Mouse (Mus musculus): ENCODE results near the gene Gm7030. TPM values are rescaled to one million over a fixed set of nuclear protein-coding genes. Genes with fewer than 3 reads are reported as not detected.
"Not testable (repeated sequence)": the region's sequence is repeated elsewhere in the genome, so short reads cannot be mapped to it uniquely, and the experiment has no call there.

Gm7030 gene
- under 1 TPM in 1 of 4 experiments, not detected in 3; 0.57 TPM for total RNA-seq (2022)

DNA sequence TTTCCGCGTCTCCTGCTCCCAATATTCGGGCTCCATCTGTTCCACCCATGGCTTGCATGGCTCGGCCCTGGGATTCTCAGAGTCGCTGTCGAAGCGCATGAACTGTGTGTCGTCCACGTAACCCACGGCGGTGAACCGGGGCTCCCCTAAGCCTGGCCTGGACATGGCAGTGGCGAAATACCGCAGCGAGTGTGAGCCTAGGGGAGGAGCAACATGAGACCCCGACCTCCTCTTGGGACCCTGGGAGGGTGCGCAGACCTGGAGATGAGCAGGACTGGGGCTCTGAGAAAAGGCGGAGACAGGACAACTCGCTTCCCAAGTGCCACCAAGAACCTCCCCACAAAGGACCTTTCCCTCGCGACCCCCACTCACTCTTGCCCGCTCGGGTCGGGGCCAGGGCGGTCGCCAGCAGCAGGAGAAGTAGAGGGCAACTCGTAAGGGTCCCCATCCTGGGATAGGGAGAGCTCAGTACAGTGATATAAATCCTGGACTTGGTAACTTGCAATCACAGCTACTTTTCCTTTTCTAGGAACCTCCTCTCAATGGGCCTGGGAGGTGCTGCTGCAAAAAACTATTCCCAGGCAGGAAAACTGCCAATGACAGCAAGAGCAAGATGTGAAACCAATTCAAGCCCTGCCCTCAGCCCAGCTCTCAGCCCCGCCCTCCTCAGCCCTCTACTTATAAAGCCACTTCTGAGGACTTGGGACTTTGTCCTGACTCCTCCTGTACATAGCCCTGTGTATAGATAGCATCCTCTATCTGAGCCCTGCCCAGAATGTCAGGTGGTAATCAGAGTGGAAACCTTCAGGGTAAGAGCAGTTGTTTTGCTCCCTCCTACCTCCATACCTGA lies at the start of gene Gm7030:
Gm7030 (minus strand) TSS at position 458 of the 850 bp plus-strand sequence.
- DNase-seq (ENCODE audit: low spot score in 2 of 2), result not testable (repeated sequence)

DNA sequence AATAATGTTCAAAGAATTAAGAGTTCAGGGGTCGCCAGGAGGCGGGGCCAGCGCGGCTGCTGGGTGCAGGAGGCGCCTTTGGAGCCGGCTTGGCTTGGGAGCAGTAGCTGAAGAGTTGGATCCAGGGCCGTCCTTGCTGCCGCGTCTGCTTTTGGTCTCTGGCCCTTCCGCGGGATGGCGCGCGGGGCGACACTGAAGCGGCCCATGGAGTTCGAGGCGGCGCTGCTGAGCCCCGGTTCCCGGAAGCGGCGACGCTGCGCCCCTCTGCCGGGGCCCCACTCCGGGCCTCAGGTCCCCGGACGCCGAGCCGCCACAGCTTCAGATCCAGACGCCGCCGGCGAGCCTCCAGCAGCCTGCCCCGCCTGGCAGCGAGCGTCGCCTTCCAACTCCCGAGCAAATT lies 49.7 kb upstream of the Gm7030 start:
- DNase-seq (ENCODE audit: low spot score in 2 of 2), result not testable (repeated sequence)

DNA sequence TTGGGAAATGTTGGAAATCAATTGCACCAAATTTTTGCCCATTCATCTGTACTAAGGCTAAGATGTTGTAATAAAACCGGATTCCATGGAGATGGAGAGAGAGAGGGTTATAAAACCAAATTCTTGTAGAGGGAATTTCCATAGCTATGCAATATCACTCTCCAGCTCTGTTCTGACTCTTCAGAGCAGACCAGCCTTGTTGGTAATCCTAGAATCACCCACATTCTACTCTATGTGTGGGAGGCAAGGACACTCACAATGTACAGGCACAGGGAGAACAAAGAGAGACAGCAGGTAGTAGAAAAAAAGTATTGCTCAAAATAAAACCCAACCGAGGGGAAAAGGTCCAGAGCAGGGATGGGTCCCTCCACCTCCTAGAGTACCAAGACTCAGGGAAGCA lies 46.9 kb upstream of the Gm7030 start:
- not testable (repeated sequence) for DNase-seq (ENCODE audit: low spot score in 2 of 2)

DNA sequence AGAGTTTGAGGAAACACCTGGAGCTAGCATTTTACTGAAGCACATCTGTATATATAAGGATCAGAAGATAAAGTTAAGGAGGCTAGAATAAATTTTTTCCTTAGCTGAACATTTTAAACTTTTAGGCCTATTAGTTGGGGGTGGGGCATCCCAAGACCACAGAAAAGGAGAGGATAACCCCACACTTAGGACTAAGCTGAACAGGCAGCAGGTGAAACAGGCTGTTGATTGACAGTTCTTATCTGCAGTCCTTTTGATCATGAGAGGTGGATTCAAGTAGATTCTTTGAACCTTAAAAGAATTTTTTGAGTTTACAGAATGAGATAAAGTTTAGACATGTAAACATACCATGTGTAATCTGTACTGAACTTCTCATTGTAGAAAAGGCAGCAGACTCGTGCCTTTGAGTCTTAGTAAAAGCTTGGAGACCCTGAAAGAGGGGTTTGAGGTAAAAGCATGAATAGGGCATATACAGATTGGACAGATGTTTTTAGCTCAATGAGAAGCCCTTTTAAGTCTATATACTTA lies 41.1 kb upstream of the Gm7030 start:
- DNase-seq (ENCODE audit: low spot score in 2 of 2), result no peak

DNA sequence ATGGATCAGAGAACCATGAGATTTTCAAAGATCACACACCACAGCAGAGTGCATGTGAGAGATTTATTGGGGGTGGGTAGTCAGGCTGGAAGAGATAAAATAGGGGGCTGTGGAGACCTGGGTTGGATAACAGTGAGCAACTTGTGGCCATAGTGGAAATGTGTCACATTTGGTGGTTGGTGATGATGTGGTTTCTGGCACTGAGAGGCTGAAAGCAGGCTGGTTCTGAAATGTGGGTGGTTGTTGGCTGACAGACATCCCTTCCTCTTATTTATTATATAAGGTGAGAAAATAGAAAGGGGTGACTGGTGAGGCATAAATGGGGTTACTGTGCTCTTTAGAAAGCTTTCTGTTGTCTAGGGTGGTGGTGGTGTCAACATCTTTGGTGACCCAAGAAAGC lies 40.5 kb upstream of the Gm7030 start:
- no peak for DNase-seq (ENCODE audit: low spot score in 2 of 2)

DNA sequence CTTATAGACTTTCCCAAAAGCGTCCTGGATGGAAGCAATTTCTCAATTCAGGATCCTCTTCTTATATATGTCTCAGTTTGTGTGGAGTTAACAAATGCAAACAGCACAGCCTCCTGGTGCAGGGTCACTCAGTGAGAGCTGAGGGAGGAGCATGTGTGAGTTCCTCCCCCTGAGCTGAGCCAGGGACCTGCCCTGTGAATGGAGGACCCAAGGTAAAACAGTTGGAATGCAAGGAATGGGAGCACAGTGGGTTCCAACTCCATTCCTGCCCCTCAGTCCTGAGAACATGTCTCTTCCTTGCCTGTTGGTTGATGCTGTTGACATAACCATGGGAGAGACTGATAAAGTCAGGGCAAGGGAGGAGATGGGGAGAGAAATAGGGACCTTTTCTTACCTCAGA lies 39.9 kb upstream of the Gm7030 start:
- DNase-seq (ENCODE audit: low spot score in 2 of 2), result not testable (repeated sequence)

DNA sequence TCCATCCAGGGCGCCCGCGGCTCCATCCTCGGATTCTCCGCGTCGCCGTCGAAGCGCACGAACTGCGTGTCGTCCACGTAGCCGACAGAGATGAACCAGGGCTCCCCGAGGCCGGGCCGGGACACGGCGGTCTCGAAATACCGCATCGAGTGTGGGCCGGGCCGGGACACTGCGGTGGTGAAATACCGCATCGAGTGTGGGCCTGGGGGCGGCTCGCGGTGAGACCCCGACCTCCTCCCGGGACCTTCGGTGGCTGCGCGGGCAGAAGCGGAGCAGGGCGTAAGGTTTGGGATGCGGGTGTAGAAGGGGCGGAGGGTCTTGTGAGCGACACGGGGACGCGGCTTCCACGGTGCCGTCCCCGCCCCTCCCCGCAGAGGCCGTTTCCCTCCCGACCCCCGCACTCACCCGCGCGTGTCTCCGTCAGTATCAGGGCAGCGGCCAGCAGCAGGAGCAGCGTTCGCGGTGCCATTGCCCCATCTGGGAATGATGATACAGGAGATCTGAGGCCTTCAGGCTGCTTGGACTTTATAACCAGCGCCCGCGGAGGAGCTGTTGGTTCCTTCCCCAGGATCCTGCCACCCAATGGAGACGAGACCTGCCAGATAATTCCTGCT lies 38.9 kb upstream of the Gm7030 start, which contains the start of gene Gm8909:
Gm8909 (minus strand) TSS at position 499 of the 614 bp plus-strand sequence.
- no peak for DNase-seq (ENCODE audit: low spot score in 2 of 2)

DNA sequence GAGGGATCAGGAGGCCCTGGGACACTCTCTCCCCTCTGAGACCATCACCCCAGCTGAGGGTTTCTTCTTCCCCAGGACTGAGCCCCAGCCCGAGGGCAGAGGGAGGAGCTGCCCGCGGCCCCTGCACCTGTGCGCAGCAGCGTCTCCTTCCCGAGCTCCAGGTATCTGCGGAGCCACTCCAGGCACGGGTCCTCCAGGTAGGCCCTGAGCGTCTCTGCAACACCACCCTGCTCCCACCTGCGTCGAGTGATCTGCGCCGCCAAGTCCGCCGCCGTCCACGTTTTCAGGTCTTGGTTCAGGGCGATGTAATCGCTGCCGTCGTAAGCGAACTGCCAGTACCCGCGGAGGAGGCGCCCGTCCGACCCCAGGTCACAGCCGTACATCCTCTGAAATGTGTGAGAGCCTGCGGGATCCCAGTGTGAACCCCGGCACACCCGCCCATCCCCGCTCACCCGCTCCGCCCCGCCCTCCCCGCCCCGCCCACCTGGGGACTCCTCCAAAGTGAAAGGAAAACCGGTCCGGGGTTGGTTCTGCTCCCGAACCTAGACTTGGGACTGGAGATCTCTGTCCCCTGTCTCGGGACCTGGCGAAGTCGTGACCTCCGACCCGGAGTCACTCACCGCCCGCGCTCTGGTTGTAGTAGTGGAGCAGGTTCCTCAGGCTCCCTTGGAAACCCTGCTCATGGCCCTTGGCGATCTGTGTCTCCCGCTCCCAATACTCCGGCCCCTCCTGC lies 38.2 kb upstream of the Gm7030 start:
- DNase-seq (ENCODE audit: low spot score in 2 of 2), result no peak

DNA sequence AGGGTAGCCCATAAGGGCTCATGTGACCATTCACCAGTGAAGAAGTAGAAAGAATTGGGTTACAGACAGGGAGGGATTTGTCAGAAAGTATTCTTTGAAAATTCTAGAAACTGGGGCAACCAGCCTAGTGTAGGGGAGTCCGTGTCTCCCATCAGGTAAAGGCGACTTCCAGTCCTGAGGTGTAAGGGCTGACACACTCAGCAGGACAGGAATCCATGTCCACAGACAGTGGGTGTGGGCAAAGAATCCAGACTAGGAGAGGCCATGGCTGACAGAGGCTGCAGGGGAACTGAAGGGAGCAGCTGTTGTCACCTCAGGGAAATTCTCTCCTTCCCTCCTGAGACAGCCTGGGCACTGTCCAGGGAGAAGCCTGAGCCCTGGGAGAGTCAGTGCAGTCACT lies 37.7 kb upstream of the Gm7030 start:
- not testable (repeated sequence) for DNase-seq (ENCODE audit: low spot score in 2 of 2)

DNA sequence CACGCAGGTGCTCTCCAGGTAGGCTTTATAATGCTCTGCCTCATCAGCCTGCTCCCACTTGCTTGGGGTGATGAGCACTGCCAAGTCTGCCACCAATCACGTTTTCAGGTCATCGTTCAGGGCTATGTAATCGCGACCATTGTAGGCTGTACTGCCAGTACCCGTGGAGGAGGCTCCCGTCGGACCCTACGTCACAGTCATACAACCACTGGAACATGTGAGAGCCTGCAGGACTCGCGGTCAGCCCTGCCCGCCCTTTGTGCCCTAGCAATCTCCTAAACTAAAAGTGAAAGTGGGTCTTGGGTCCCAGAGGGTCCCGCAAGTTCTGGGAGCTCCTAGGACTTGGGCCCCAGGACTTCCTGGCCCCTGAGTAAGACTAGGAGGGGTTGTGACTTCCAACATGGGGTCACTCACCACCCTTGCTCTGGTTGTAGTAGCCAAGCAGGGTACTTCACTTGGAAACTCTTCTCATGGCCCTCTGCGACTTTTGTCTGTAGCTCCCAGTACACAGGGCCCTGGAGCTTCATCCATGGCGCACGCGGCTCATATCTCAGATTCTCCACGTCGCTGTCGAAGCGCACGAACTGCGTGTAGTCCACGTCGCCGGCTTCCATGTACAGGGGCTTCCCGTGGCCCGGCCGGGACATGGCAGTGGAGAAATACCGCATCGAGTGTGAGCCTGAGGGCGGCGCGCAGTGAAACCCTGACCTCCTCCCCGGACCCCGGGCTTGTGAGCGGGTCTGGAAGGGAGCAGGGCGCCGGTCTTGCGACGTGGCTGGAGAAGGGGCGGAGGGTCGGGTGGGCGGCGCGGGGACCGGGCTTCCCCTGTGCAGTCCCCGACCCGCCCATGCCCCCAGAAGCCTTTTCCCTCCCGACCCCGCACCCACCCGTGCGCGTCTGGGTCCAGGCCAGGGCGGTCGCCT lies 32.2 kb upstream of the Gm7030 start:
- DNase-seq (ENCODE audit: low spot score in 2 of 2), result no peak

DNA sequence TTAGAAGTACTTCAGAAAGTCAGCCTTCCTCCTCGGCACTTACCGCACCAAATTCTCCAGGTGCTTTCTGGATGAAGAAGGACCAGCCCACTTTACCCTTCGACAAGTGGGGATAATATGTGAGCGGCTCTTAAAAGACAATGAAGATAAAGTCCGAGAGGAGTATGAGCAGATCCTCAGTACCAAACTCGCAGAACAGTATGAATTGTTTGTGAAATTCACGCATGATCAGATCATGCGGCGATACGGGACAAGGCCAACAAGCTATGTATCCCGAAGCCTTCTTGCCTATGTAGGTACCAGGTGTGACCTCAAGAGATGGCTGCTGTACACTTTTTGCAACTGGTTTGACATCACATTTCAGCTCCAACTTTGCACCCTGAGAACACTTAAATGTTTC lies 29.0 kb upstream of the Gm7030 start:
- DNase-seq (ENCODE audit: low spot score in 2 of 2), result not testable (repeated sequence)

DNA sequence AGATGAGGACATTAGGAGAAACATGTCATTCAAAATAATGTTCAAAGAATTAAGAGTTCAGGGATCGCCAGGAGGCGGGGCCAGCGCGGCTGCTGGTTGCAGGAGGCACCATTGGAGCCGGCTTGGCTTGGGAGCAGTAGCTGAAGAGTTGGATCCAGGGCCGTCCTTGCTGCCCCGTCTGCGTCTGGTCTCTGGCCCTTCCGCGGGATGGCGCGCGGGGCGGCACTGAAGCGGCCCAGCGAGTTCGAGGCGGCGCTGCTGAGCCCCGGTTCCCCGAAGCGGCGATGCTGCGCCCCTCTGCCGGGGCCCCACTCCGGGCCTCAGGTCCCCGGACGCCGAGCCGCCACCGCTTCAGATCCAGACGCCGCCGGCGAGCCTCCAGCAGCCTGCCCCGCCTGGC lies 28.6 kb upstream of the Gm7030 start:
- not testable (repeated sequence) for DNase-seq (ENCODE audit: low spot score in 2 of 2)

DNA sequence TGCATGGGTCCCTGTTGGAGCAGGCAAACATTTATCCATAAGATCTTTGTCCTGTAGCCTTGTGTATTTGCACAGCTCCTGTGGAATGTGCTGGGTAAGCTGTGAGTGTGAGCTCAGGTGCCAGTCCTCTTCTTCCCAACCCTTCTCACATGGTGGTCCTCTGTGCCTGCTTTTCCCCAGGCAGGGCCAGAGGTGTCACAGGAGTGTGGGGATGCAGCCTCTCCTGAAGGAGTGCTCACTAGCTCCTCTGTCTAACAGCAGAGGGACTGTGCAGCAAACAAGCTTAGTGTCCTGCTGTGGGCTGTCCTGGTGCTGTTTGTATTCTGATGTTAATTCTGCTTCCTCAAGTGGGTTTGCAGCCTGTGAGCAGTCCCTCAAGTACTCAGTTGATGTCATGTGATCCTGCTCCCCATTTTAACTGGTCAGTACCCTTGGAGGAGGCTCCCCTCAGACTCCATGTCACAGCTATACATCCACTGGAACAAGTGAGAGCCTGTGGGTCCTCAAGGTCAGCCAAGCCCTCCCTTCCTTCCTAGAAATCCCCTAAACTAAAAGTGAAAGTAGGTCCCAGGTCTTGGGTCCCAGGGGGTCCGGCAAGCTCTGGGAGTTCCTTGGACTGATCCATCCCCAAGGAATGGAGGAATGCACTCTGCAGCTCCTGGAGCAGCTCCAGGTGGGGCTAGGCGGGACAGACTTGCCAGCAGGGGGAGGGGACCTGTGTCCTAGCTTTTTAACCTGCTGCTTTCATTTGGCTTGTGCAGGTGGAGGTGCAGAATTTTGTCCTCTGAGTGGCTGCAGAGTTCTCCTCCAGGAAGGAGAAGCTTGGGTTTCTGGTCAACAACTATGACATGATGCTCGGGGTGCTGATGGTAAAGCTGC lies 25.3 kb upstream of the Gm7030 start:
- no peak for DNase-seq (ENCODE audit: low spot score in 2 of 2)

DNA sequence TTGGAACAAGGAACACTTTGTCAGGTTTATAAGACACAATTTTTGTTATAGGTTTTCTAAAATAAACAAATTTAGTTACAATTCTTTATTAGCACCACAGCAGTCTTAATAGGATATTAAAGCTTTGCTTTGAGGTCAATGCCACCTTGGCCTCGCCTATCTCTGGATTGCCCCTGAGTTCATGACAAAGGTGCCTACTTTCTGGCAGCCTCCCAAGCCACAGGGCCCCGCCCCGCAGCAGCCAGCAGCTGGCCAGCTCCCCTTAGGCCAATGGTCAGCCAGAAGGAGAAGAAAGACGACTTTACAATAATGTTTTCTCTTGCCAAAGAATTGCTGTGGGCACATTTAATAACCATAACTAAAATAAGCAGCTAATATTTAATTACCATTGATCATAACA lies 22.0 kb upstream of the Gm7030 start:
- not testable (repeated sequence) for DNase-seq (ENCODE audit: low spot score in 2 of 2)

DNA sequence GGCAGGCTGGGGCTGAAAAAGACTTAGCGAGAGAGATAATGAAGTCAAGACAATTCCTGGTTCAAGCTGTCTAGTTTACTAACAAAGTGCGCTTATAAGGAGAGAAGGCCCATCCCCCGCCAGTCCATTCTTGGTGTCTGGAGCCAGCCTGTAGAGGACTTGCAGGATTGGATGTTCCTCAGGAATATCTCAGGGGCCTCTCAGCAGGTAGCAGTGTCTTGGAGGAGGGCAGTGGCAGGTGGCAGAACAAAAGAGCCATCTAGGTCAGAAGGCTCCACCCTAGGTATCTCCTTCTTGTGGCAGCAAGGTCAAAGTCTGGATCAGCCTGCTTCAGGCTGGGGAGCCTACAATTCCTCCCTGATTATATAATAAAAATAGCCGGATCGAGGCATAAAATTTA lies 19.2 kb upstream of the Gm7030 start:
- not testable (repeated sequence) for DNase-seq (ENCODE audit: low spot score in 2 of 2)

DNA sequence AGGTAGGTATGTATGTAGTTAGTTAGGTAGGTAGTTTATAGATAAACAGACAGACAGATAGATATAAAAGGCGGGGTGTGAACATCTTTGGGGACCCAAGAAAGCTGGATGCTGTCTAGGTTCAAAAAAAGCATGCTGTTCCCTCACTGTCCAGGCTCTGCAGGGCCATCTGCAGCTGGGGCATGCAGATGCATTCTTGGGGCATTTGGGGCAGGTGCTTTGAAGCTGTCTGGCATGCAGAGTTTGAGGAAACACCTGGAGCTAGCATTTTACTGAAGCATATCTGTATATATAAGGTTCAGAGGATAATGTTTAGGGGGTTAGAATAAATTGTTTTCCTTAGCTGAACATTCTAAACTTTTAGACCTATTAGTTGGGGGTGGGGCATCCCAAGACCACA lies 17.7 kb upstream of the Gm7030 start:
- not testable (repeated sequence) for DNase-seq (ENCODE audit: low spot score in 2 of 2)

DNA sequence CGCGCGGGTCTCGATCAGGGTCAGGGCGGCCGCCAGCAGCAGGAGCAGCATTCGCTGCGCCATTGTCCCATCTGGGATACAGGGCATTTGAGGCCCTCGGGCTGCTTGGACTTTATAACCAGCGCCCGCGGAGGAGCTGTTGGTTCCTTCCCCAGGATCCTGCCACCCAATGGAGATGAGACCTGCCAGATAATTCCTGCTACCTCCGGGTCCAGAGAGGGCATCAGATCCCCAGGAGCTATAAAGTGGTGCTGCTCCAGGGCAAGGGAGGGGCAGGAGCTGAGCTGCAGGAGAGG lies 16.6 kb upstream of the Gm7030 start:
- DNase-seq (ENCODE audit: low spot score in 2 of 2), result not testable (repeated sequence)

DNA sequence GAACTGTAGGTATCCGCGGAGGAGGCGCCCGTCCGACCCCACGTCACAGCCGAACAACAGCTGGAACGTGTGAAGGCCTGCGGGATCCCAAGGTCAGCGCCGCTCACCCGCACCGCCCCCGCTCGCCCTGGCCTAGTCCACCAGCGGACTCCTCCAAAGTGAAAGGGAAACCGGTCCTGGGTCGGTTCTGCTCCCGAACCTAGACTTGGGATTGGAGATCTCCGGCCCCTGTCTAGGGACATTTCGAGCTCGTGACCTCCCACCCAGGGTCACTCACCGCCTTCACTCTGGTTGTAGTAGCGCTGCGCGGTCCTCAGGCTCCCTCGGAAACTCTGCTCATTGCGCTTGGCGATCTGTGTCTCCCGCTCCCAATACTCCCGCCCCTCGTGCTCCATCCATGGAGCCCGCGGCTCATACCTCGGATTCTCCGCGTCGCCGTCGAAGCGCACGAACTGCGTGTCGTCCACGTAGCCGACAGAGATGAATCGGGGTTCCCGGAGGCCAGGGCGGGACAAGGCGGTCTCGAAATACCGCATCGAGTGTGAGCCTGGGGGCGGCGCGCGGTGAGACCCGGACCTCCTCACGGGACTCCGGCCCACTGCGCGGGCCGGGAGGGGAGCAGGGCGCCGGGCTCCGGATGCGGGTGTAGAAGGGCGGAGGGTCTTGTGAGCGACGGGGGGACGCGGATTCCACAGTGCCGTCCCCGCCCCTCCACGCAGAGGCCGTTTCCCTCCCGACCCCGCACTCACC lies 16.1 kb upstream of the Gm7030 start:
- no peak for DNase-seq (ENCODE audit: low spot score in 2 of 2)

DNA sequence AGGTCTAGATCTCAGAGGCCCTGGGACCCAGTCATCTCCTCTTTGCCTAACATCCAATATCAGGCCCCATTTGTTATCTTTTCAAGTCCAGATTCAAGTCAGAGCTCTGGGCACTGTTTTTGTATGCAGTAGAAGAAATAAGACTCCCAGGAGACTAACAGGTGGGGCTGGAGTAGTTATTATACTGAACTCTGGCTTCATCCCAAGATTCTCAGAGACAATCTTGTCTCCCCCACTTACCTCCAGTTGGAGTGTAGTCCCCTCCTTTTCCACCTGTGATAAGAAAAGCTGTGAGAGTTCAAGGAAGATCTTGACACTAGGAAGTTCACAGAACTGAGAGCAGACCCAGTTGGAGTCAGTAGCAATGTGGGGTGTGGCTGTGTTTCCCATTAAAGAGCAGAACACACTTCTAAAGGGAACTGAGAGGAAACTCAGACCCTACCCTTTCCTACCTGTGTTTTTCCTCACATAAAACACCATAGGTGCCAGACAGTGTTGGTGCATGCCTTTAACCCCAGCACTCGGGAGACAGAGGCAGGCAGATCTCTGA lies 7.1 kb upstream of the Gm7030 start:
- DNase-seq (ENCODE audit: low spot score in 2 of 2), result not testable (repeated sequence)
